ENCODE assay signal across 9 mouse cellular contexts in the genomic region with DNA sequence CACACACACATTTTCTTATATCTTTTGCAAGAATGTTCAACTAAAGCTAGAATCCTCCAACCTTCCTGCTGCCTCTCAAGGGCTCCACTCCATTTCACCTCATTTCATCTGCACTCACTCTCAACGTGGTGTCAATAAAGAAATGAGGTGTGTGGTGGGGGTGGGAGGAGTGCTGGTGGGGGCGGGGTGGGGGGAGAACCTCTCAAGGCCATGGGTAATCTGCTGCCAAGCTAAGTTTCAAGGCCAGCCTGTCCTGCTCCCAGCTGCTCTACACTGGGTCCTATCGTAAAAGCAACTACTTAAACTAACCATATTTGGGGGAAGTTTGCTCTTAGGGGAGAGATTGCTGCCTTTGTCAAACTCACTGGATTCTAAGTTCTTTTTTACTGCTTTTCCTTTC. TPM values are rescaled to one million over a fixed set of nuclear protein-coding genes. Genes with fewer than 3 reads are reported as not detected.
DNase-seq lines count a peak whose midpoint lies in the region; ATAC-seq and TF ChIP-seq lines count a peak whose summit lies in the region.
"Had no signal": no experiment of that assay in that cellular context is flagged by ENCODE, and none has a peak within 500 bp of the region (broad histone marks: within the 10 kb centered on the region; RNA-seq: fewer than 3 reads in every experiment).

No protein-coding gene starts in this region.

- 20% methylated on average over 3 of the region's 3 CpGs for WGBS in heart, embryonic 15.5 days
- WGBS in limb, embryonic 12.5 days = 2% methylated on average over 3 of the region's 3 CpGs
- WGBS in stomach, postnatal 0 days = 38% methylated on average over 3 of the region's 3 CpGs

- peaks cover 33% of the 10 kb centered on the region for H3K4me1 ChIP-seq in heart, embryonic 15.5 days (replicated peaks)
- H3K4me1 ChIP-seq in limb, embryonic 12.5 days (replicated peaks) = peaks cover 69% of the 10 kb centered on the region
- peaks cover 7% of the 10 kb centered on the region for H3K4me1 ChIP-seq in stomach, postnatal 0 days (replicated peaks; ENCODE audit: control insufficient read depth, insufficient read depth)

- no peaks in the 10 kb centered on the region for H3K36me3 ChIP-seq in heart, embryonic 15.5 days
- H3K36me3 ChIP-seq in limb, embryonic 12.5 days = no peaks in the 10 kb centered on the region
- no peaks in the 10 kb centered on the region for H3K36me3 ChIP-seq in stomach, postnatal 0 days (ENCODE audit: control insufficient read depth, insufficient read depth, low read length)
- H3K36me3 ChIP-seq: G1E had no signal

- no peak overlapping the region for H3K4me3 ChIP-seq in heart, embryonic 15.5 days
- no peak overlapping the region for H3K4me3 ChIP-seq in limb, embryonic 12.5 days (replicated peaks)
- H3K4me3 ChIP-seq in stomach, postnatal 0 days (ENCODE audit: low read depth, low read length) = no peak overlapping the region

- no peak for TF ChIP-seq CTCF in stomach, postnatal 0 days (IDR thresholded peaks at IDR 0.05; ENCODE audit: low read depth)

- peak overlapping the region; percentile 34 for H3K4me2 ChIP-seq in heart, embryonic 15.5 days
- H3K4me2 ChIP-seq in limb, embryonic 12.5 days = peak overlapping the region; percentile 21
- H3K4me2 ChIP-seq in stomach, postnatal 0 days (replicated peaks; ENCODE audit: low read depth) = no peak overlapping the region

- H3K9me3 ChIP-seq in heart, embryonic 15.5 days (replicated peaks) = no peaks in the 10 kb centered on the region
- H3K9me3 ChIP-seq in limb, embryonic 12.5 days = 0 out of 2 replicates have a peak, but pooled peaks cover 4% of the 10 kb centered on the region
- no peaks in the 10 kb centered on the region for H3K9me3 ChIP-seq in stomach, postnatal 0 days (ENCODE audit: control insufficient read depth, low read length)
- H3K9me3 ChIP-seq: G1E had no signal

- DNase-seq in heart, adult 11 months = no peak
- DNase-seq in ovary, adult 18-20 months (ENCODE audit: low spot score) = peak; percentile 28
- DNase-seq in ovary, postnatal 36 days (ENCODE audit: low spot score) = no peak
- no peak for DNase-seq in stomach, postnatal 0 days (ENCODE audit: low spot score)
- no peak for DNase-seq in cerebellum, adult 8-10 months
- DNase-seq in cerebellum, postnatal 10 days = no peak

- no peak overlapping the region for H3K9ac ChIP-seq in heart, embryonic 15.5 days
- no peak overlapping the region for H3K9ac ChIP-seq in limb, embryonic 12.5 days (replicated peaks)
- no peak overlapping the region for H3K9ac ChIP-seq in stomach, postnatal 0 days (ENCODE audit: low read length)

- H3K27me3 ChIP-seq in heart, embryonic 15.5 days = no peaks in the 10 kb centered on the region
- H3K27me3 ChIP-seq in limb, embryonic 12.5 days = no peaks in the 10 kb centered on the region
- H3K27me3 ChIP-seq in stomach, postnatal 0 days (ENCODE audit: control insufficient read depth, insufficient read depth, low read length) = no peaks in the 10 kb centered on the region

- ATAC-seq in heart, embryonic 15.5 days (replicated peaks; ENCODE audit: insufficient number of reproducible peaks, insufficient read depth, low FRiP score, low read depth) = no peak
- peak; percentile 60; the same call in 1 of the 2 replicates for ATAC-seq in limb, embryonic 12.5 days (ENCODE audit: insufficient number of reproducible peaks, insufficient read depth, low FRiP score, low TSS enrichment, low read depth)
- 0 out of 2 replicates have a peak, but pooled peaks have one; percentile 16 for ATAC-seq in stomach, postnatal 0 days (ENCODE audit: low FRiP score, low TSS enrichment)

- TF ChIP-seq EP300 in stomach, postnatal 0 days (optimal IDR thresholded peaks at IDR 0.05) = no peak

- peak overlapping the region; percentile 86 for H3K27ac ChIP-seq in heart, embryonic 15.5 days
- peak overlapping the region; percentile 96 for H3K27ac ChIP-seq in limb, embryonic 12.5 days
- peak overlapping the region; percentile 70 for H3K27ac ChIP-seq in stomach, postnatal 0 days (replicated peaks)

RNA-seq across cellular contexts. Expression of a gene that starts 18.8 kb away (rescaled TPM):
- polyA plus RNA-seq in heart, embryonic 15.5 days (2015; fragmentation: Nextera tagmentation; extraction: Ambion mirVana) = 1.8 and 1.9 TPM in 2 replicates
- 0.32 and 0.45 TPM in 2 replicates for polyA plus RNA-seq in limb, embryonic 12.5 days (2016; fragmentation: Nextera tagmentation; extraction: Ambion mirVana)
- 0.05 and 0.13 TPM in 2 replicates for polyA plus RNA-seq in stomach, postnatal 0 days (2015; fragmentation: Nextera tagmentation; extraction: Ambion mirVana)
- polyA plus RNA-seq: G1E had no signal
